Mouse (Mus musculus): ENCODE data around the gene Fbxl19.
A peak's percentile ranks its signal among the peaks of the same experiment; 100 is the strongest.
"Not testable (repeated sequence)": the region's sequence is repeated elsewhere in the genome, so short reads cannot be mapped to it uniquely, and the experiment has no call there.

Gene Fbxl19

GRCm38 (mm10) chr7:127768997-127769593 is 24.8 kb downstream of the Fbxl19 start:
- peak; percentile 93 for DNase-seq

GRCm38 (mm10) chr7:127769651-127770038 is 25.3 kb downstream of the Fbxl19 start, which contains the start of gene Orai3:
Gene Orai3 (plus strand): TSS chr7:127769815.
- peak; percentile 82 for DNase-seq

- no peak for DNase-seq
These were observed 25.9 kb downstream of the Fbxl19 start for GRCm38 (mm10) chr7:127770039-127770905.

GRCm38 (mm10) chr7:127771262-127771661 is 26.9 kb downstream of the Fbxl19 start:
- no peak for DNase-seq

- no peak for DNase-seq
These were observed 27.7 kb downstream of the Fbxl19 start for GRCm38 (mm10) chr7:127772080-127772479.

GRCm38 (mm10) chr7:127772557-127772956 is 28.2 kb downstream of the Fbxl19 start:
- no peak for DNase-seq

- peak; percentile 84 for DNase-seq
These were observed 29.5 kb downstream of the Fbxl19 start for GRCm38 (mm10) chr7:127773664-127774384.

GRCm38 (mm10) chr7:127775837-127776236 is 31.5 kb downstream of the Fbxl19 start:
- not testable (repeated sequence) for DNase-seq

GRCm38 (mm10) chr7:127776426-127776825 is 32.1 kb downstream of the Fbxl19 start, which contains the start of gene Setd1a:
Gene Setd1a (plus strand): TSS chr7:127776670.
- DNase-seq: peak; percentile 90

- DNase-seq: peak; percentile 97
These were observed 32.6 kb downstream of the Fbxl19 start for GRCm38 (mm10) chr7:127776878-127777473.

- peak; percentile 74 for DNase-seq
These were observed 33.3 kb downstream of the Fbxl19 start for GRCm38 (mm10) chr7:127777474-127778266.

- DNase-seq: peak; percentile 55
These were observed 34.0 kb downstream of the Fbxl19 start for GRCm38 (mm10) chr7:127778350-127778749.

- DNase-seq: no peak
These were observed 41.0 kb downstream of the Fbxl19 start, which contains the start of gene Gm49388 for GRCm38 (mm10) chr7:127785308-127785707. Gene Gm49388 (plus strand): TSS chr7:127785608.

- DNase-seq: peak; percentile 60
These were observed 52.9 kb downstream of the Fbxl19 start for GRCm38 (mm10) chr7:127797076-127797845.

- peak; percentile 97 for DNase-seq
These were observed 54.2 kb downstream of the Fbxl19 start for GRCm38 (mm10) chr7:127798591-127798990.

GRCm38 (mm10) chr7:127799211-127799610 is 54.9 kb downstream of the Fbxl19 start:
- no peak for DNase-seq

GRCm38 (mm10) chr7:127799738-127800137 is 55.4 kb downstream of the Fbxl19 start:
- peak; percentile 72 for DNase-seq

GRCm38 (mm10) chr7:127800435-127801009 is 56.2 kb downstream of the Fbxl19 start, which contains the start of gene Hsd3b7:
Gene Hsd3b7 (plus strand): TSS chr7:127800604.
- peak; percentile 90 for DNase-seq

GRCm38 (mm10) chr7:127801010-127801621 is 56.8 kb downstream of the Fbxl19 start:
- peak; percentile 75 for DNase-seq

- peak; percentile 90 for DNase-seq
These were observed 58.0 kb downstream of the Fbxl19 start for GRCm38 (mm10) chr7:127802313-127802712.

Measured in cerebellum, adult 11-12 months (tissue).